Mouse (Mus musculus) ES-CJ7 (cell line): ENCODE data around the gene Necap1.

ENCODE experiments used
- DNase-seq: peaks from one replicate; pipeline ENCODE4 v3.0.0; 2011; ENCODE audit warnings: low read depth, low spot score

Gene Necap1

GRCm38 (mm10) chr6:122873871-122874719 lies at the start of gene Necap1:
TSS of gene Necap1 (plus strand) at chr6:122874474.
- DNase-seq, result peak; percentile 98

DNA sequence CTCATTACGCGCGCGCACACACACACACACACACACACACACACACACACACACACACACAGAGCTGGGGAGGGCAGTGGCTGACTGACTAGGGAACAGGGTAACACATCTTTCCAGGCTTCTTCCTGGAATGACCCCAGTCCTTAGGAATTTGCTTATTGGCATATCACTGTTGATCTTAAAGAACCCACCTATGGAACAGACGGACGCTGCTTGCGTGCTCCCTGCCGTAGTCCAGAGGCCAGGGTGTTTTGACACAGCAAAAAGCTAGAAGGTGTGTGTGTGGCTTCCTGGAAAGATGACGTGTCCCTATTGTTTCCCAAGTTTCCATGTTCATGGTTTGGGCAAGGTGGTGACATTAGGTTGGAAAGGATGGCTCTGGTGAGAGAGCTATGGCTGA lies 49.1 kb upstream of the Necap1 start:
- DNase-seq, result no peak

DNA sequence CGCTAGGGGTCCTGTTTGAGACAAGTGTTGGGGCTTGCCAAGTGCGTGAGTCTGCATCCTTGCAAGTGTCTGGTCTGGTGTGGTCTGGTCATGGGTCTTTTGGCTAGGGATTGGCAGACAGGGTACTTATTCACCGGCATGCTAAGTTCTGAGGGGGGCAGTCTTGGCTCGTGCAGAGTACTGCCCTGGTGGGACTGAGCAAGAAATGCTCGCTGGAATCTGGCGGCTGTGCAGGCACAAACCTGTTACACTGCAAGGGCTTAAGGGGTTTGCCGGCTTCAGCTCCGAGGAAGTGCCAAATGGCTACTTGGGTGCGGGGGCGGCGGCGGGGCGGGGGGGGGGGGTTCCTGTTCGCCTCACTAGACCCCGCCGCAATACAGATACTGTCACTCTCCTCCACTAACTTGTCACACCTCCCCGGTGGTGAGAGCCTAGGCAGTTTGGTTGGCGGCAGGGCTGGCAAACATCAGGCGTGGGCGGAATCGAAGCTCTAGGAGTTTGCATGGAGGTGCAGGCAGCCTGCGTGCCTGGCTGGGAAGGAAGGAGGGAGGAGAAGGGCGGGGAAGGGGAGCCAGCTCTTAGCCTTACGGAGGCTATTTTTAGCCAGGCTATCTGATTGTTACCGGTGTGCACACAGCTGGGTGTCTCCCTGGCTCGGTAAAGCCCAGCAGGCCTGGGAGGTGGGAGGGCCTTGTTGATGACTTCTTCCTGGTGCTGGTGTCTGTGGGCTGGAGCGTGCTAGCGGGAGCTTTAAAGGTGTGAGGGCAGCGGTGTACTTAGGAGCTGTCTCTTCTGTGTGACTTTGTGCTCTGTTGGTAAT lies 48.1 kb upstream of the Necap1 start:
- peak; percentile 91 for DNase-seq

DNA sequence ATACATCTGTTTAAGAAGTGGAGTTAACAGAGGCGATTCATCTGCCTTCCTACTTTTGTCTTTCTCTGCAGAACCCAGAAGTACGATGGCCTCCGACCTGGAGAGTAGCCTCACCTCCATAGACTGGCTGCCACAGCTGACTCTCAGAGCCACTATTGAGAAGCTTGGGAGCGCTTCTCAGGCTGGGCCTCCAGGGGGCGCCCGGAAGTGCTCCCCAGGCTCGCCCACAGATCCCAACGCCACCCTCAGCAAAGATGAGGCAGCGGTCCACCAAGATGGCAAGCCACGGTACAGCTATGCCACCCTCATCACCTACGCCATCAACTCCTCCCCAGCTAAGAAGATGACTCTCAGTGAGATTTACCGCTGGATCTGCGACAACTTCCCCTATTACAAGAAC lies 46.2 kb upstream of the Necap1 start:
- DNase-seq, result peak; percentile 75

DNA sequence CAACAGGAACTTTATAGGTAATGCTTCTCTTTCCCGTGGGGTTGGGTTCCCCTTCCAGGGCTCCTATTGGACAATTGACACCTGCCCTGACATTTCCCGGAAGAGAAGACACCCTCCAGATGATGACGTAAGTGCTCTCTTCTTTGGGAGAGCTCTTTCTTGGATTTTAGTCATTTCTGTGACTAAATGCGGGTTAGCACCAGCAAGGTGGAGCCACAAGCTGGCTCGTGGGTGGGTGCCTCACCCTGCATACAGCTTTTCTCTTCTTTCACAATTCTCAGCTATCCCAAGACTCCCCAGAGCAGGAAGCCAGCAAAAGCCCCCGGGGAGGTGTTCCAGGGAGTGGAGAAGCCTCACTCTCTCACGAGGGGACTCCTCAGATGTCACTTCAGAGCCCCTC lies 41.4 kb upstream of the Necap1 start:
- DNase-seq, result no peak

DNA sequence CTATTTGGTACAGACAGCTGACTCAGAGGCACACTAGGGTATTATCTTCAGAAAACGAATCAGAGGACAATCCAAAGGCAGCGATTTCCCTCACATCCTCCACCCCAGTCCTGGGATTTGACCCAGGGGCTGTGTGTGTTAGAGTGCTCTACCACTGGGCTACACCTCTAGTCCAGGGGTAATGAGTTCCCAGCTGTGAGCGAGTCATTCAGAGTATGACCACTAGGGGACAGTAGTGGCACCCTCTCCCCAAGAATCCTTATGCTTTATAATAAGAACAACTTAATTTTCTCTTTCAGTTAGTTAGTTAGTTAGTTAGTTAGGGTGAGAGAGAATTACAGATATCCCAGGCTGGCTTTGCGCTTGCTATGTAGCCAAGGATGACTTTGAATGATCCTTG lies 39.9 kb upstream of the Necap1 start:
- peak; percentile 72 for DNase-seq

DNA sequence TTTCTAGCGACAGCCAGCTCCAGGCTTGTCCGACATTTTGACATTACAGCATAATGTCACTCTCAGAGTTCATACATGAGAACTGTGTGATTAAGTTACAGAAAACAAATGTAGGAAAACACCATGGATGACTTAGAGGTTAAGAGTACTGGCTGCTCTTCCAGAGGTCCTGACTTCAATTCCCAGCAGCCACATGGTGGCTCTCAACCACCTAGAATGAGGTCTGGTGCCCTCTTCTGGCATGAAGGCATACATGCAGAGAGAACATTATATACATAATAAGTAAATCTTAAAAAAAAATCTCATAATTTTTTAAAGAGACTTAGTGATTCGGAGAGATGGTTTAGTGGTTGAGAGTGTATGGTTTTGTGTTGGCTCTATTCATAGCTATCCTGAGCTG lies 37.3 kb upstream of the Necap1 start:
- DNase-seq, result no peak

DNA sequence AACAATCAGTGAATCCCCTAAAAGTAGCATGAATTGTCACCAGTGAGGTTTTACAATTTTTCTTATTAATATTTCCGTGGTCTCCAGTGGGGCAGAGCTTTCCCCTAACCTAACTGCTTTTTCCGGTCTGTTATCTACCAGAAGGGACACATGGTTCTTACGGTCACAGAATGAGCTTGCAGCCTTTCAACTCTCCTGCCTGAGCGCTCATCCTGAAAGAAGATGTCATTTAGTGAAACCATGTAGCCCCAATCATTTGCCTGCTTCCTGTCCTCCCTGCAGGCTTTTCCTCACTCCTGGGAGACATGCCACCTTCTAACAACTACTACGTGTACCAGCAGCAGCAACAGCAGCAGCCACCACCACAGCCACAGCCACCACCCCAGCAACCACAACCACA lies 36.7 kb upstream of the Necap1 start:
- DNase-seq, result no peak

GRCm38 (mm10) chr6:122843759-122844158 lies 30.5 kb upstream of the Necap1 start:
- DNase-seq, result no peak

DNA sequence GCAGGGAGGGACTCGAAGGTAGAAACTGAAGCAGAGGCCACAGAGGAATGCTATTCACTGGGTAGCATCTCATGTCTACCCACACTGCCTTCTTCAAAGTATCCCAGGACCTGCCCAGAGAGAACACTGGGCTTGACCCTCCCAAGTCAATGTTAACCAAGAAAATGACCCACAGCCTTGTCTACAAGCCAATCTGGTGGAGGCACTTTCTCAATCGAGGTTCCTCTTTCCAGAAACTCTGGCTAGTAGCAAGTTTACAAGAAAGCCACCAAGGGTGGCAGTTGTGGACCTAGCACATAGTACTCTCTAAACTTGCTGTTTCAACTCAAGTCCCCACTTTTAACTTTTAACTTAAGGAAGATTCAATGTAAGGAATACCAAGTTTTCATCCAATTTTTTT lies 21.6 kb upstream of the Necap1 start:
- no peak for DNase-seq

GRCm38 (mm10) chr6:122854552-122854951 lies 19.7 kb upstream of the Necap1 start:
- no peak for DNase-seq

DNA sequence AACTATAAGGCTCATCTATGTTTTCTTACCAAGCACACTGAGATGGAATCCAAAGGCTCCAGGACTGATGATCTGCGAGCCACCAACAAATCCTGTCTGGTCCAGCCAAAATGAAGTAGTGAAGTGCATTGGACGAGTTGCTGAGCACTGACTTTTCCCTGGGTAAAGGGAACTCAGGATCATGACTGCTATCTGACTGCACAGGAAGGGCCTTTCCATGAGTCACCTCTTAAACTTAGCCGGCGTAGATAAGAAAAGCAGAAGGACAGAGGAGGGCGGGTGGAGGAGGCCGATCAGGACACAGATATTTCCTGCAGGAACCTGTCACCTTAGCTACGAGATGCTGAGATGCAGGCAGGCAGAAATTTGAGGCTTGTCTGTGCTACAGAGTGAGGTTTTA lies 18.3 kb upstream of the Necap1 start, which contains the start of gene C3ar1:
Gene C3ar1, minus strand, starts transcription at position 207 of the 400 bp plus-strand sequence.
- no peak for DNase-seq

- DNase-seq, result peak; percentile 59
Measured at GRCm38 (mm10) chr6:122862434-122862833, 11.8 kb upstream of the Necap1 start.

DNA sequence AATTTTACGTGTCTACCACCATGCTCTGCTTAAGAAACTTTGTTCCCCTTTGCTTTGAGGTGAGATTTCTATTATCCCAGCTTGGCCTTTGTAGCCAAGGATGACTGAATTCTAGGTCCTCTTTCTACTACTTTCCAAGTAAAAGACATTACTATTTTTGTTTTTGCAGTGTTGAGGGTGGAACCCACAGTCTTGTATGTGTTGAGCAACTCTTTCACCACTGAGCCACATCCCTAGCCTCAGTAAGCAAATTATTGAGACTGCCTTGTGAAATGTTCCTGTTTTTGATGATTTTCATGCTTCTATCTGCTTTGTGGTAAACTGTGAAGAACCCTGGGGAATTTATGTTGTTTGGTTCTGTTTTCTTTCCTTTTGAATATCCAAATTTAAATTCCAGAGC lies 11.4 kb upstream of the Necap1 start:
- DNase-seq, result no peak

- DNase-seq, result no peak
Measured at GRCm38 (mm10) chr6:122867914-122868313, 6.4 kb upstream of the Necap1 start.

DNA sequence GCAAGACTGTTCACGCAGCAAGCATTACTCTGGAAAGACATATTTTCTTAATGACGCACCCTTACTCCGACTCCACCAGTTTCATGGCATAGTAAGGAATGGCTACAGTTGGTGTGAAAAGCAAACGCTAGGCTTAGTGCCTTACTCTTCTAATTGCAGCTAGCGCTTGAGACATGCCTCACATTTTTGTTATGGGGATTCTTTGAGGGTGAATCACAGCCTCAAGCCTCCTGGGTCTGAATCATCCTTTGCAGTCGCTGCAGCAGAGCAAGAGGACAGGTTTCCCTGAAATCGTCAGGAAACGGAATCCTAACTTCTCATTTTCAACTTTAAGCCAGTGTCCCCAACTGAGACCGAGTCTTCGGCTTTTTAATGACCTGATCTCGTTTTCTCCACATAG lies 4.4 kb upstream of the Necap1 start:
- DNase-seq, result no peak

DNA sequence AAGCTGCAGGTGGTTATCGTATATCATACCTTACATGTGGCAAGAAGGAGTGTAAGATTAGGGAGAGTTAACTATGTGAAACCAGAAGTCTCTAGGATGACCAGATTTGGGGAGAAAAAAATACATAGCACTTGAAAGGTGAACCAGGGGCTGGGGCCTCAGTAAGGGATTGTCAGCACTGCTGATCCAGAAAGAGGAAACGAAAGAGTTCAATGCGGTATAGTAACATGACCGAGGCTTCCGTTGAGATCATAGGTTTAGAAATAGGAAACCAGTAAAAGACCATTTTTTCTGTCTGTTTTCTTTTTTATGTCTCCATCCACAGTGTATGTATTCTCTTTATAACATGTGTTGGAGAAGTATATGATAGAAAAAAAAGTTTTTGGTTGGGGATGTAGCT lies 1.5 kb upstream of the Necap1 start:
- no peak for DNase-seq

DNA sequence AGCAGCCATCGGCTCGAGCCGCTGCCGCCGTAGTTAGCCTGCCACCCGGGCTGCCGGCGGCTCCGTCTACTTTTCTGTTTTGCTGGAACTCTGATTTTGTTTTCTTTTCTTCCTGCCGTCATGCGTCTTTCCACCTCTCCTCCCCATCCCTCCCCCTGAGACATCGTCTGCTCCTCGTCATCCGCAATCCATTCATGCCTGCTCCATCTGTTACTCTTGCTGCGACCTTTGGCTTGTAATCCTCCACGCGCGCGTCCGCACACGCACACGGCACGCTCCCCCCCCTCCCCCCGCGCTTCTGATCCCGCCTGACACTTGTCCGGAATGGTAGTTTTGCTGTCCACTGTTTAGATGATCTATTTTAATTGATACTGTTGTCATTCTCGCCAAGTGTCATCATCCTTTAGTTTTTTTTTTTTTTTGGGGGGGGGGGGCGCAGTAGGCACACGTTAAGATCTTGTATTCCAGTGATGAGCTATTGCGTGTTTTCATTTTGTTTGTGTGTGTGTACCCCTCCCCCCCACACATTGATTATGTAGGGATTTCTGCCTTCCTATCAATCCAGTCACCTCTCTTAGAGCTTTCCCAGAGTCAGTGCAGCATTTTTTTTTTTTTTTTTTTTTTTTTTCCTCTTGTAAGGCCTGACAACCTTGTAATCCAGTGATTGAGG lies 581 bp downstream of the Necap1 start:
- DNase-seq, result peak; percentile 55

GRCm38 (mm10) chr6:122879141-122879735 lies 5.0 kb downstream of the Necap1 start:
- no peak for DNase-seq

- no peak for DNase-seq
Measured at GRCm38 (mm10) chr6:122879781-122880505, 5.7 kb downstream of the Necap1 start.

DNA sequence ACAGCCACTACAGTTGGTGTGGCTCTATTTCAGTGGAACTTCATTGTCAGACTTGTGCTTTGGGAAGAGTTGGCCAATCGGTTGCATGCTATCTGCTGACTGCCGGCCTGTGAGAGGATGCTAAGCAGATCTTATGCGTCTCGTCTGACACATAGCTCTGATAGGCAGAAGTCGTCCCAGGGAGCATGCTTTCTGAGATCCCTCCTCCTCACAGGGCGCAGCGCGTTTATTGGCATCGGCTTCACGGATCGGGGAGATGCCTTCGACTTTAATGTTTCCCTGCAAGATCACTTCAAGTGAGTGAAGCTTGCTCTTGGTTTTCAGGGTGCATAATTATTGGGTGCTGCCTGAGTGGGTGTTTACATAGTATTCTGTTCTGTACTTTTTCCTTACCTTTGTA lies 7.0 kb downstream of the Necap1 start:
- no peak for DNase-seq
